Mouse (Mus musculus) neural tube, embryonic 12.5 days (tissue): ENCODE results near the gene Nell1. TPM values are rescaled to one million over a fixed set of nuclear protein-coding genes. Genes with fewer than 3 reads are reported as not detected.

ENCODE experiments used
- ATAC-seq: fragments of 200-750 bp; cut with Nextera tagmentation; 2 replicates; pipeline ENCODE4 v1.8.0; 2017; ENCODE audit warnings: low read depth, mild to moderate bottlenecking, moderate TSS enrichment, moderate library complexity; ENCODE audit not compliant: low FRiP score
- H3K27ac ChIP-seq: fragments of 300-500 bp; sonication (generic); 2 replicates; pipeline ENCODE4 v1.5.1; 2016
- H3K27me3 ChIP-seq: fragments of 300-500 bp; sonication (generic); replicated peaks from 2 replicates; pipeline ENCODE4 v1.6.1; 2016; ENCODE audit warnings: mild to moderate bottlenecking
- H3K36me3 ChIP-seq: fragments of 300-500 bp; sonication (generic); 2 replicates; pipeline ENCODE4 v1.6.1; 2016; ENCODE audit warnings: mild to moderate bottlenecking
- H3K4me1 ChIP-seq: fragments of 300-500 bp; sonication (generic); 2 replicates; pipeline ENCODE4 v1.6.1; 2016
- H3K4me2 ChIP-seq: fragments of 300-500 bp; sonication (generic); replicated peaks from 2 replicates; pipeline ENCODE4 v1.6.1; 2016; ENCODE audit warnings: mild to moderate bottlenecking
- H3K4me3 ChIP-seq: fragments of 300-500 bp; sonication (generic); 2 replicates; pipeline ENCODE4 v1.5.1; 2016
- H3K9ac ChIP-seq: fragments of 300-500 bp; sonication (generic); 2 replicates; pipeline ENCODE4 v1.6.1; 2016; ENCODE audit warnings: mild to moderate bottlenecking
- H3K9me3 ChIP-seq: fragments of 300-500 bp; sonication (generic); 2 replicates; pipeline ENCODE4 v1.6.1; 2016; ENCODE audit warnings: mild to moderate bottlenecking
- WGBS: fragments of 180-500 bp; shearing (Covaris S2); methylation state at CpG from one replicate; pipeline ENCODE4 v1.1.7; 2016; 5-methylcytosine and 5-hydroxymethylcytosine counted together
- polyA plus RNA-seq: library from polyadenylated mRNA; unstranded; fragments of >200 nt; fragmentation: Nextera tagmentation; extraction: Ambion mirVana; gene quantifications from 2 replicates; pipeline ENCODE4 v1.2.1, GENCODE M21; 2016

Gene Nell1
- polyA plus RNA-seq, 1 experiment from 2014 or later, result 10.7 TPM

DNA sequence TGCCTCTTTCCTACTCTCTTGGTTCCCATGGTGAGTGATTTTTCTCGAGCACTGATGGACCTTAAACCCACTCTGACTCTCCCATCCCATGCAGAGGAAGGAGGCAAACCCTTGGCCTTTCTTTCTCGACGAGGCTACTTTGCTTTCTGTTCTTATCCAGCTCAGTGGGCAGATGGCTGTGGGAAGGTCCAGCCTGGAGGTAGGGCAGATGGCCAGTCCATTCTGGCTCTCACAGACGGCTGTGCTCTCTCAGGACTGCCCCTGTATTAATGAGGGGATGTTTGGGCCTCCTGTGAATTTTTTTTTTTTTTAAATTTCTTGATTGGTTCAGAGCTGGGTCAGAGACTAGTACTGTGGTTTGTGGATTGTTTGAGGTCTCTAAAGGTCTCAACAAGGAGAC, 5.1 kb upstream of the Nell1 start:
- no peak overlapping the region for H3K4me3 ChIP-seq
- WGBS, result 31% methylated on average over 4 of the region's 4 CpGs
- H3K4me2 ChIP-seq, result no peak overlapping the region
- H3K36me3 ChIP-seq, result peaks cover 1% of the 10 kb centered on the region; the same call in 1 of the 2 replicates
- peaks cover 15% of the 10 kb centered on the region for H3K27me3 ChIP-seq
- H3K4me1 ChIP-seq, result peaks cover 1% of the 10 kb centered on the region; the same call in 1 of the 2 replicates
- no peaks in the 10 kb centered on the region for H3K9me3 ChIP-seq
- H3K27ac ChIP-seq, result no peak overlapping the region
- no peak overlapping the region for H3K9ac ChIP-seq
- ATAC-seq, result no peak

DNA sequence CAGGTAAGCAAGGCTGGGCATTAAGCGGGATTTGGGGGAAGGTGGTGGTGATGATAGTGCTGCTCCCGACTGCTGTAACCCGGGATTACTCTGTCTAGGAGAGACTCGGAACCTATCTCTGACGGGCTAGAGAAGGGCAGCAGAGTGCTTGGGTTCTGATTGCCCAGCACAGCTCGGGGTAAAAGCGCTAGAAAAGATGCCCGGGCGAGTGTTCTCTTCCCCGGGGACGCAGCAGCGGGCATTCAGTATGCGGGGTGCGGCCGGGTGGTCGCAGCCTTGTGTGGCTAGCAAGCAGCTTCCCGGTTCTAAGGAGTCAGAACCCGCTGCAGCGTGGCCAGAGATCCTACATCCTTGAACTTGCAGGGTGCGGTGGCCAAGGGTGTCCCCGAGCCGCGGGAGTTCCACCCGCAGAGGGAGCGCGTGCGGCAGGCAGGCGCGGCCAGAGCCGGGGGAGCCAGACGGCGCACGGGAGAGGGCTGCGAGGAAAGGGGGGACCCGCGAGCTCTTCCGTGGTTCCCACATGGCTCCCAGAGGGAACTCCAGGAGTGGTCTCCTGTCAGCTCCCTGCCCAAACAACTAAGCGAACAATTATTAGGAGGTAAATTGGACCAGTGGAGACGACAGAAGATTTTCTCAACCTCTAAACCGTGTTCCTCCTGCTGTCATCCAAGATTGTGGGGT, 917 bp downstream of the Nell1 start:
- Histone ChIP-seq H3K4me3 (peak overlapping the region; percentile 54), H3K4me2 (peak overlapping the region; percentile 97), H3K27me3 (peaks cover 59% of the 10 kb centered on the region), H3K9ac (peak overlapping the region; percentile 52), H3K9me3 (no peaks in the 10 kb centered on the region), H3K4me1 (peaks cover 12% of the 10 kb centered on the region), H3K36me3 (no peaks in the 10 kb centered on the region), H3K27ac (no peak overlapping the region)
- WGBS, result under 1% methylated on average over 40 of the region's 40 CpGs
- ATAC-seq, result peak; percentile 52

DNA sequence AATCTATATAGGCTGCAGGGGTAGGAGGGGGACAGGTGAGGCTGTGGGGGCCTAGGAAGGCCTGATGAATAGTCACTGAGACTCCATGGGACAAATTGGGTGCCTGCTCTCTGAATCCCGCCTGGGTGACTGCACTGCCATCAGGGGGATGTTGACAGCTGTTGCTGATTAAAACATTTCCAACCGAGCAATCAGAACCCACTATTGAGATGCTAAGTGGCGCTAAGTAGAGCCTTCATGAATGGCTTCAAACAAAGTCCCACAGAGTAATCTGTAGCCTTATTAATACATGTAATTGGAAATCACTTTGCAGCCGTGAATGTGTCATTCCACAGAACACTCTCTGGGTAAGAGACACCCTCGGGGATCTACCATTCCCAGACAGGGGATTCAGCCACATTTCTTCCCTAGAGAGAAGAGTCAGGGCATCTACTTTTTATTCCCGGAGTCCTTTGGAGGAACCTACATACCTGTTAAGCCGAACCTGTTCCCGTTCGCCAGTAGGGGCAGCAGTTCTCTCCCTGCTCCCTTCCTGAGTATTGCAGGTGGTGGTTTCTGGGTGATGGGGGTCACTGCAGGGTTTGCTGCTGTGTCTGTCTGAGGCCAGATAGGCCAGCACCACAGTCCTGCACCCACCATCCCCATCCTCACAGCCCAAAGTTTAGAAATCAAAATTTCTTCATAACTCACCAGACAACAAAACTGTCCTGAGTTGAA, 7.0 kb downstream of the Nell1 start:
- no peaks in the 10 kb centered on the region for H3K36me3 ChIP-seq
- no peak for ATAC-seq
- no peak overlapping the region for H3K4me2 ChIP-seq
- peaks cover 24% of the 10 kb centered on the region for H3K27me3 ChIP-seq
- no peaks in the 10 kb centered on the region for H3K4me1 ChIP-seq
- WGBS, result 15% methylated on average over 9 of the region's 9 CpGs
- no peak overlapping the region for H3K27ac ChIP-seq
- H3K4me3 ChIP-seq, result no peak overlapping the region
- H3K9ac ChIP-seq, result no peak overlapping the region
- H3K9me3 ChIP-seq, result no peaks in the 10 kb centered on the region

DNA sequence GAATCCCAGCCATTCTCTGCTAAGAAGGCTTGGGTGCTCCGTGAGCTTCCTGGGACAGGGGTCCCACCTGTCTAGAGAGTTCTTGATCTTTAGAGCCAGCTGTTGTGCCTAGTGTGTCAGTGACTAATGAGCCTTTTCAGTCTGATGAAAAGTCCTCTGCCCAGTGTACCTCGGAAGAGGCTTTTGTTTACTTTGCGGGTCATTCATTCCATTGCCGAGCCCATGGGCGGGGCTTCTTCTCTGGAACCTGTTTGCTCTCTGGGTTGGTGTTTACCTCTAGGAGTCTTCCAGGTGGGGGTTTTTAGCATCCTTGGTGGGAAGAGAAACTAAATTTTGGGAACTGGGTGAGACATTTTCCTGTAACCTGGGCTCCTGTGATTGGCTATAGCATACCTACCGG, 10.0 kb downstream of the Nell1 start:
- H3K27me3 ChIP-seq, result 0 out of 2 replicates have a peak, but pooled peaks cover 5% of the 10 kb centered on the region
- ATAC-seq, result no peak
- H3K4me1 ChIP-seq, result no peaks in the 10 kb centered on the region

DNA sequence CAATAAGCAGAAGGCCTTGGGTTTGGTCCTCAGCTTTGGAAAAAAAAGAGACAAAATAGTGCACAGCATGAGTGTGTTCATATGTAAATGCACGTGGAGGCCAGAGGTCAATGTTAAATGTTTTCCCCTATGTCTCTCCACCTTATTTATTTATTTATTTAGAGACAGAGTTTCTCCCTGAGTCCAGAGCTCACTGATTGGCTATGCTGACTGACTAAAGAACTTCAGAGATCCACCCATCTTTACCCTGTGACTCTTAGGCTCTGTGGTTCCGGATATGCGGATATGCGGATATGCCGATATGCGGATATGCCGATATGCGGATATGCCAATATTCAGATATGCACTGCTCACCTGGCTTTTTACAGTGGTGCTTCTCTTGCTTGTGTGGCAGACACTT, 11.3 kb downstream of the Nell1 start:
- Histone ChIP-seq H3K27me3 (no peaks in the 10 kb centered on the region), H3K27ac (no peak overlapping the region), H3K4me1 (no peaks in the 10 kb centered on the region), H3K4me2 (no peak overlapping the region), H3K9ac (no peak overlapping the region), H3K9me3 (no peaks in the 10 kb centered on the region), H3K4me3 (no peak overlapping the region), H3K36me3 (no peaks in the 10 kb centered on the region)
- WGBS, result 88% methylated on average over 8 of the region's 8 CpGs
- no peak for ATAC-seq

More for the DNA sequence above, 10.0 kb downstream of the Nell1 start:
- no peak overlapping the region for H3K9ac ChIP-seq
- H3K9me3 ChIP-seq, result no peaks in the 10 kb centered on the region
- 23% methylated on average over 6 of the region's 6 CpGs for WGBS
- H3K4me2 ChIP-seq, result no peak overlapping the region
- no peaks in the 10 kb centered on the region for H3K36me3 ChIP-seq
- no peak overlapping the region for H3K4me3 ChIP-seq
- H3K27ac ChIP-seq, result no peak overlapping the region

DNA sequence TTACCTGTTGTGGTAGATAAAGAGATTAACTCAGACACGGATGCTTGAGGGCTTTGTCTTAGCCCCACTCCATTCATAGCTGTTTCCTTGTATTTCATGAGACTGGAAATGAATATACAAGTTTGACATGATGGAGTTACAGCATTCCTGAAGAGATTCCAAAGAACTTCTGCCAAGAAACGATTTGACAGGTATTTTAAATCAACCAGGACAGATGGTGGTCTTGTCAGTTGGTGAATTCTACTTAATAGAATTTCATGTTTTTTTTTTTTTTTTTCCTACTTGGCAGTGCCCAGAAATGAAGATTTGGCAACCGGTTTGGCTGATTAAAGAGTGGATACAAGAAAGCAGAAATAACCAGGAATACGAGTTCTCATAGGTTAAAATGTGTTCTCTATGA, 24.7 kb downstream of the Nell1 start:
- H3K9me3 ChIP-seq, result no peaks in the 10 kb centered on the region
- H3K4me3 ChIP-seq, result no peak overlapping the region
- no peaks in the 10 kb centered on the region for H3K36me3 ChIP-seq
- H3K27ac ChIP-seq, result no peak overlapping the region
- ATAC-seq, result no peak
- no peak overlapping the region for H3K9ac ChIP-seq
- 81% methylated on average over 4 of the region's 4 CpGs for WGBS
- H3K27me3 ChIP-seq, result no peaks in the 10 kb centered on the region
- no peaks in the 10 kb centered on the region for H3K4me1 ChIP-seq
- H3K4me2 ChIP-seq, result no peak overlapping the region

DNA sequence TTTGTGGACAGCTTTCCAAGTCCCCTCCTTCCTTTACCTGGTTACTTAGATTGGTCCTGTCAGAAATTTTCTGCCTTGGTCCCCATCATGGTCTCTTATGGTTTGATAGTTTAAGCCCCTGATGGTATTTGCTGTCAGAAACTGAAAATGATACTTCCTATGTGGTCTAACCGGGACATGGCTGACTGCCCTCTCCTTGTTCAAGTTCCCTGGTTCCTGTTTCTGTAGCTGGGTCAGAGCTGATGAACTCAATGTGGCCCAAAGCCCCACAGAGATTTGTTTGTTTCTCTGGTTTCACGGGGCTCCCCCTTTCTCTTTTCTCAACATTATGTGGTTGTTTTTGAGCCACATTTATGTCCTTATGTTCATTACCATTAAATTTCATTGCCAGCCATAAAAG, 30.6 kb downstream of the Nell1 start:
- H3K4me1 ChIP-seq, result no peaks in the 10 kb centered on the region
- H3K9ac ChIP-seq, result no peak overlapping the region
- H3K27me3 ChIP-seq, result no peaks in the 10 kb centered on the region
- no peak overlapping the region for H3K4me2 ChIP-seq
- 50% methylated on average over 2 of the region's 2 CpGs for WGBS
- no peak overlapping the region for H3K27ac ChIP-seq
- no peaks in the 10 kb centered on the region for H3K36me3 ChIP-seq
- H3K9me3 ChIP-seq, result no peaks in the 10 kb centered on the region
- H3K4me3 ChIP-seq, result no peak overlapping the region
- ATAC-seq, result no peak

DNA sequence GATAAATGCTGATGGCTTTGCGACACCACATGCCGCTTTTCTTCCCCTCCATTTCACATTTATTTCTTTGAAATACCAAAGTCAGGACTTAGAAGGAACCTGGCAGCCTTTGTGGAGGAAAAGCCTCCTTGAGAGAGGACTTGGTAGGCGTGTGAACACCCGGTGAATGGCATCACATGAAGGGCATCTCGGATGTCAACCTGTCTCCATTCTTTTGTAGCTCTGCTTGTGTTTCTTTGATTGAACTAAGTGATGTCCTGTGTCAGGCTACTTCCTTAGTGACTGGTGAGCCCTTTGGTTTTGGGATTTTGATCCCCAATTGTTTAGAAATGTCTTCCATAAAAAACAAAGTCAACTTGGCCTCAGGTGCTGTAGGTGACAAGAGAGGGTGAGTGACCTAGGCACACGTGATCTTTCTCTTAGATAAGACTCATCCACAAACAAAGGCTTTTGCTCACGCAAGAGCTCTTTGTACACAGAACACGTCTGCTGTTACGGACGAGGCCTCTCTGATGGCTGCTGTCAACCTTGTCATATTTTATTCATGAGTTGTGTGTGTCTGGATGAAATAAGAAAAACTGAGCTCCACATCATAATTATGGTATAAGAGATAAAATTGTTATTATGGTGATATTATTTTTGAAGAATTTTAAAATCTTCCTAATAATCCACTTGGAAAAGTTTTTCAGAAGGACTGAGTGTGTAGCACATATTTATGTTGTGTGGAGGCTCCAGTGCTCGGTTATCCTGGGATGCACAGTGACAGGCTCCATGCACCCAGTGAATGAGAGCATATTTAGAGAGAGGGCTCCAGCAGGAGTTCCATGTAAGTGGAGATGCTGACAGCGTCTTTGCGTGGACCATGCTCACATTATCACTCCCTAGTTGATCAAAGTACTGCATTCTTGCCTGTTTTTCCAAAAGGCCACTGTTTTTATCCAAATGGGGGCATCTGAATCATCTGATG, 60.8 kb downstream of the Nell1 start:
- Histone ChIP-seq H3K4me2 (no peak overlapping the region), H3K9me3 (no peaks in the 10 kb centered on the region), H3K4me3 (no peak overlapping the region), H3K27me3 (no peaks in the 10 kb centered on the region), H3K9ac (no peak overlapping the region), H3K36me3 (no peaks in the 10 kb centered on the region), H3K4me1 (no peaks in the 10 kb centered on the region), H3K27ac (no peak overlapping the region)
- no peak for ATAC-seq
- WGBS, result 86% methylated on average over 13 of the region's 13 CpGs

DNA sequence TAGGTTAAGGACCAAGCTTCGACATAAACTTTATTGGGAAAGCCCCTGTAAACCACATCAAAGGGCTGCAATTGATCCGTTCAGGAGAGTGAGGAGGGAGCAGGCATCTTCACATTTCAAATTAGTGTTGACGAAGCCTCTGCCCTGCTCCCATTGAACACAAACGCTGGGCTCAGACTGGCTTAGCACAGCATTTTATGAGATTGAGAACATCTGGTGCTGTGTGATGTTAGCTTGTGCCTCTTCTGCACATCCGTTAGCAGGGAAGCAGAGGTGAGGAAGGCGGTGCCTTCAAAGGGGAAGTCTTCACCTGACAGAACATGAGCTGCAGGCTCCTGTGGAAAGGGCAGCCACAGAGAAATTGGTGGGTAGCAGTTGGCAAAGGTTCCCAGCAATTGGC, 66.4 kb downstream of the Nell1 start:
- Histone ChIP-seq H3K9me3 (no peaks in the 10 kb centered on the region), H3K9ac (no peak overlapping the region), H3K4me2 (no peak overlapping the region), H3K27me3 (no peaks in the 10 kb centered on the region), H3K4me3 (no peak overlapping the region), H3K27ac (no peak overlapping the region), H3K4me1 (no peaks in the 10 kb centered on the region), H3K36me3 (no peaks in the 10 kb centered on the region)
- WGBS, result 49% methylated on average over 6 of the region's 6 CpGs
- ATAC-seq, result no peak

DNA sequence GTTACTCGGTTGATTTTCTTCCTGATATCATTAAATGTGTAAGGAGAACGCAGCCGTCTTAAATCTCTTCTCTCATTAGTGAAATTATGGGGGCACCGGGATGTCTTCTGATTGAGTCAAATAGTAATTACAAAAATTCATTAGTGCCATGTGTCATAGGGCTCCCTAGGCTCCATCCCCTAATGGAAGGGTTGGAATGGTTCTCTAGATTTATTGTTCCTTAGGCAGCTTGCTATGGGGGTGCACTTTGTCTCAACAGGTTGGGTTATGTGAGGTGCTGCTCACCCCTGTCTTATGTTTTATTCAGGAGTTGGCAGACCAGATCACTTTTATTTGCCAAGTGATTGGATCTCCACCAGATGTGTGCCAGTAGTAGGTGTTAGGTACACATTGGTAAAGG, 75.5 kb downstream of the Nell1 start:
- WGBS, result 79% methylated on average over 4 of the region's 4 CpGs
- Histone ChIP-seq H3K9ac (no peak overlapping the region), H3K27ac (no peak overlapping the region), H3K4me3 (no peak overlapping the region), H3K9me3 (no peaks in the 10 kb centered on the region), H3K27me3 (no peaks in the 10 kb centered on the region), H3K4me2 (no peak overlapping the region), H3K36me3 (no peaks in the 10 kb centered on the region), H3K4me1 (no peaks in the 10 kb centered on the region)
- 0 out of 2 replicates have a peak, but pooled peaks have one; percentile 77 for ATAC-seq

DNA sequence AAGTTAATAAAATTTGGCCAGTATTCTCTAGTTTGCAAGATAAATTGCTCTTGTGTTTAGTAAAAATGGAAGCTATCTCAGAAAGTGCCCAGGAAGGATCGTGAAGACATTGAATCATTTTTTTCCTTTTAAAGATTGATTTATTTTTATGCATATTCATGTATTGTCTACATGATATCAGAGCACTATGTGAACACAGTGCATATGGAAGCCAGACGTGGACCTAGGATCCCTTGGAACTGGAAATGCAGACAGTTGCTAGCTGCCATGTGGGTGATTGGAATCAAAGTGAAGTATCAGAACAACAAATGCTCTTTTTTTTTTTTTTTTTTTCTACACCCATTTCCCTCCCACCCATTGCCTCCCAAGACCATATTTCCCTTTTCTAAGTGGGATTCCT, 79.0 kb downstream of the Nell1 start:
- Histone ChIP-seq H3K27ac (no peak overlapping the region), H3K36me3 (no peaks in the 10 kb centered on the region), H3K4me1 (no peaks in the 10 kb centered on the region), H3K4me2 (no peak overlapping the region), H3K9me3 (no peaks in the 10 kb centered on the region), H3K9ac (no peak overlapping the region), H3K4me3 (no peak overlapping the region), H3K27me3 (no peaks in the 10 kb centered on the region)
- 90% methylated on average over 2 of the region's 2 CpGs for WGBS
- ATAC-seq, result no peak

DNA sequence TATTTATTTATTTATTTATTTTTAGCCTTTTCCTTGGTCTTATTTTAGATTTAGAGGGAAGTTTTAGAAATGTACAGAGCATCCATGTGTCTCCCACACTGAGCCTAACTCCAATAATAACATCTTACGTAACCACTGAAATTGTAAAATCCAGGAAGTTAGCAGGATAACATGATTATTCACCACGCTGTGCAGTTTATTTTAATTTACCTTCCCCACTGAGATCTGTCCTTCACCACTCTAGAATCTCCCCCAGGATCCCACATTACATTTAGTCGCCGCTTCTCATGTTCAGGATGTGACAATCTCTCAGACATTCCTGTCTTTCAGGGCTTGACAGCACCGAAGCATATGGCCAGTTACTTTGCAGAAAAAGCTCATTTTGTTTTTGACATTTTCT, 119.8 kb downstream of the Nell1 start:
- Histone ChIP-seq H3K27ac (no peak overlapping the region), H3K36me3 (no peaks in the 10 kb centered on the region), H3K9me3 (no peaks in the 10 kb centered on the region), H3K9ac (no peak overlapping the region), H3K4me3 (no peak overlapping the region), H3K27me3 (no peaks in the 10 kb centered on the region), H3K4me1 (no peaks in the 10 kb centered on the region), H3K4me2 (no peak overlapping the region)
- WGBS, result 83% methylated on average over 5 of the region's 5 CpGs
- no peak for ATAC-seq
